Mouse (Mus musculus): Measurements from ENCODE around the gene Sez6l. TPM values are rescaled to one million over a fixed set of nuclear protein-coding genes. Genes with fewer than 3 reads are reported as not detected.

Sez6l gene
- polyA plus RNA-seq, 1 experiment from 2014 or later: 0.08 TPM

DNA sequence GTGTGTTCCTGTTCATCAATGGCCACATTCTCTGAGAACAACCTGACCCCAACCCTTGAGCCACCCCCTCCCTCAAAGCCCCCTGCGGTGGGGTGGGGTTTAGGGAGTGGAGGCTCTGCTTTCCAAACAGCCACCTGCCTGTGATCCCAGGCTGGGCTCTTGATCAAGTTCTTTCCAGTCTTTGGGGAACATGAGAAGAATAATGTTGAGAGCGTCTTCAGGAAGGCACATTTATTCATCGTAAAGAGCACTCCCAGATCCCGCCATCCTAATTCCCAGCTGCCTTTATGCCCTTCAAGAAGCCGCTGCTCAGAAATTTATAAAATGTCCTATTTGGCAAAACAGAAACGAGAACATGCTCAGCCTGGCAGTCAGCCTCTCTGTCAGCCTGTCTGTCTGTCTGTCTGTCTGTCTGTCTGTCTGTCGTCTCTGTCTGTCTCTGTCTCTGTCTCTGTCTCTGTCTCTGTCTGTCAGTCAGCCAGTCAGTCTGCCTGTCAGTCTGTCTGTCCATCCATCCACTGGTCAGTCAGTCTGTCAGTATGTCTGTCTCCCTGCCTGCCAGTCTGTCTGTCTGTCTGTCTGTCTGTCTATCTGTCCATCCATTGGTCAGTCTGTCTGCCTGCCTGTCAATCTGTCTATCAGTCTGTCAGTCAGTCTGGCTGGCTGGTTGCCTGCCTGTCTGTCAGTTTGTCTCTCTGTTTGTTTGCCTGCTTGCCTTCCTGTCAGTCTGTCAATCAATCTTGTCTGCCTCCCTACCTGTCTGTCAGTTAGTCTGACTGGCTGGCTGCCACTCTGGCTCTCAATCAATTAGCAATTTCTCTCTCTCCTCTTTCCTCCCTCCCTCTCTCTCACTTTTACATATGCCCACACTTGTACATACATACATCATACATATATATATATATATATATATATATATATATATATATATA lies 19.0 kb upstream of the Sez6l start:
- ATAC-seq (replicated peaks; ENCODE audit: low FRiP score) (no peak), DNase-seq (ENCODE audit: low spot score) (no peak)
- Histone ChIP-seq H3K9me3 (ENCODE audit: control insufficient read depth, low read length) (no peaks in the 10 kb centered on the region), H3K9ac (ENCODE audit: low read depth, low read length) (no peak overlapping the region), H3K27ac (ENCODE audit: low read depth, low read length) (no peak overlapping the region), H3K4me3 (ENCODE audit: low read depth, low read length) (no peak overlapping the region), H3K27me3 (replicated peaks; ENCODE audit: control insufficient read depth, insufficient read depth, low read length) (no peaks in the 10 kb centered on the region), H3K4me2 (no peak overlapping the region), H3K36me3 (ENCODE audit: control insufficient read depth, insufficient read depth, low read length) (no peaks in the 10 kb centered on the region), H3K4me1 (replicated peaks; ENCODE audit: control insufficient read depth, insufficient read depth, low read length) (no peaks in the 10 kb centered on the region)
- WGBS: 76% methylated on average over 7 of the region's 7 CpGs

DNA sequence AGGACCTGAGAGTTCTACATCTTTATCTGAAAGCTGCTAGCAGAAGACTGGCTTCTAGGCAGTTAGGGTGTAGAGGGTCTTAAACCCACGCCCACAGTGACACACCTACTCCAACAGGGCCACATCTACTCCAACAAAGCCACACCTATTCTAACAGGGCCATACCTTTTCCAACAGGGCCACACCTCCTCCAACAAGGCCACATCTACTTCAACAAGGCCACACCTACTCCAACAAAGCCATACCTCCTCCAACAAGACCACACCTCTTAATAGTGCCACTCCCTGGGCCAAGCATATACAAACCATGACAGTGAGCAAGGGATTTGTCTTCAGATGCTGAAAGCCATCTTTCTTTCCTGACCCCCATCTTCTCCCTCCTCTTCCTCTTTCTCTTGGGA lies 14.7 kb upstream of the Sez6l start:
- Histone ChIP-seq H3K4me2 (no peak overlapping the region), H3K9me3 (ENCODE audit: control insufficient read depth, low read length) (no peaks in the 10 kb centered on the region), H3K36me3 (ENCODE audit: control insufficient read depth, insufficient read depth, low read length) (no peaks in the 10 kb centered on the region), H3K9ac (ENCODE audit: low read depth, low read length) (no peak overlapping the region), H3K27me3 (replicated peaks; ENCODE audit: control insufficient read depth, insufficient read depth, low read length) (no peaks in the 10 kb centered on the region), H3K27ac (ENCODE audit: low read depth, low read length) (no peak overlapping the region), H3K4me3 (ENCODE audit: low read depth, low read length) (no peak overlapping the region), H3K4me1 (replicated peaks; ENCODE audit: control insufficient read depth, insufficient read depth, low read length) (no peaks in the 10 kb centered on the region)
- WGBS: 43% methylated on average over 1 of the region's 1 CpGs
- DNase-seq (ENCODE audit: low spot score) (no peak), ATAC-seq (replicated peaks; ENCODE audit: low FRiP score) (no peak)

DNA sequence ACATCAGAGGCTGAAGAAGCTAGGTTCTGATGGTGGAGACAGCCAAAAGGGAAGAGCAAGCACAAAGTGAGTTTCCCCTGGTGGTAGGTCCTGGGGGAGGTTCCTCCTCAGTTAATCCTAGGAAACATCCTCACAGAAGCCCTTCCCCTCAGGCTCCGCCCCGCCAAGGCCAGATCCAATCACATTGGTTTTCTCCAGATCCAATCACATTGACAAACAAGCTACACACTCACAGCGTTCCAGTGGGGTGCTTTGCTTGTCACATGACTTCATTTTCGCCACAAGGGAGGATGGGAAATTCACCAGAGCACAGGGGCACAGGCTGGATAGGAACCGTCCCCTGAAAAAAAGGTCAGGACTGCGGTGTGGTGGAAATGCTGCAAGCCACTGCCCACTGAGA lies 9.1 kb upstream of the Sez6l start:
- no peak overlapping the region for H3K4me3 ChIP-seq (ENCODE audit: low read depth, low read length)
- H3K27me3 ChIP-seq (replicated peaks; ENCODE audit: control insufficient read depth, insufficient read depth, low read length): no peaks in the 10 kb centered on the region; the same call in 1 of the 2 replicates
- H3K4me1 ChIP-seq (replicated peaks; ENCODE audit: control insufficient read depth, insufficient read depth, low read length): 0 out of 2 replicates have a peak, but pooled peaks cover 3% of the 10 kb centered on the region
- no peak overlapping the region for H3K9ac ChIP-seq (ENCODE audit: low read depth, low read length)
- H3K27ac ChIP-seq (ENCODE audit: low read depth, low read length): no peak overlapping the region
- no peaks in the 10 kb centered on the region for H3K36me3 ChIP-seq (ENCODE audit: control insufficient read depth, insufficient read depth, low read length)
- H3K9me3 ChIP-seq (ENCODE audit: control insufficient read depth, low read length): no peaks in the 10 kb centered on the region
- DNase-seq (ENCODE audit: low spot score): no peak
- no peak for ATAC-seq (replicated peaks; ENCODE audit: low FRiP score)
- H3K4me2 ChIP-seq: no peak overlapping the region
- 43% methylated on average over 6 of the region's 6 CpGs for WGBS

GRCm38 (mm10) chr5:112584155-112584769 lies 7.3 kb upstream of the Sez6l start:
- H3K27me3 ChIP-seq (replicated peaks; ENCODE audit: control insufficient read depth, insufficient read depth, low read length): no peaks in the 10 kb centered on the region; the same call in none of the 2 replicates

GRCm38 (mm10) chr5:112583304-112583703 lies 6.3 kb upstream of the Sez6l start:
- no peak overlapping the region for H3K9ac ChIP-seq (ENCODE audit: low read depth, low read length)
- H3K4me3 ChIP-seq (ENCODE audit: low read depth, low read length): no peak overlapping the region
- DNase-seq (ENCODE audit: low spot score): no peak
- 0 out of 2 replicates have a peak, but pooled peaks cover 3% of the 10 kb centered on the region for H3K4me1 ChIP-seq (replicated peaks; ENCODE audit: control insufficient read depth, insufficient read depth, low read length)
- no peak overlapping the region for H3K27ac ChIP-seq (ENCODE audit: low read depth, low read length)
- no peak for ATAC-seq (replicated peaks; ENCODE audit: low FRiP score)
- H3K36me3 ChIP-seq (ENCODE audit: control insufficient read depth, insufficient read depth, low read length): no peaks in the 10 kb centered on the region
- H3K9me3 ChIP-seq (ENCODE audit: control insufficient read depth, low read length): no peaks in the 10 kb centered on the region
- WGBS: 39% methylated on average over 9 of the region's 9 CpGs
- no peak overlapping the region for H3K4me2 ChIP-seq
- peaks cover 8% of the 10 kb centered on the region for H3K27me3 ChIP-seq (replicated peaks; ENCODE audit: control insufficient read depth, insufficient read depth, low read length)

More at GRCm38 (mm10) chr5:112584155-112584769, 7.3 kb upstream of the Sez6l start:
- Histone ChIP-seq H3K4me2 (no peak overlapping the region), H3K4me1 (replicated peaks; ENCODE audit: control insufficient read depth, insufficient read depth, low read length) (0 out of 2 replicates have a peak, but pooled peaks cover 3% of the 10 kb centered on the region), H3K9ac (ENCODE audit: low read depth, low read length) (no peak overlapping the region), H3K4me3 (ENCODE audit: low read depth, low read length) (no peak overlapping the region), H3K9me3 (ENCODE audit: control insufficient read depth, low read length) (no peaks in the 10 kb centered on the region), H3K36me3 (ENCODE audit: control insufficient read depth, insufficient read depth, low read length) (no peaks in the 10 kb centered on the region), H3K27ac (ENCODE audit: low read depth, low read length) (no peak overlapping the region)
- ATAC-seq (replicated peaks; ENCODE audit: low FRiP score) (no peak), DNase-seq (ENCODE audit: low spot score) (no peak)
- 81% methylated on average over 4 of the region's 4 CpGs for WGBS

DNA sequence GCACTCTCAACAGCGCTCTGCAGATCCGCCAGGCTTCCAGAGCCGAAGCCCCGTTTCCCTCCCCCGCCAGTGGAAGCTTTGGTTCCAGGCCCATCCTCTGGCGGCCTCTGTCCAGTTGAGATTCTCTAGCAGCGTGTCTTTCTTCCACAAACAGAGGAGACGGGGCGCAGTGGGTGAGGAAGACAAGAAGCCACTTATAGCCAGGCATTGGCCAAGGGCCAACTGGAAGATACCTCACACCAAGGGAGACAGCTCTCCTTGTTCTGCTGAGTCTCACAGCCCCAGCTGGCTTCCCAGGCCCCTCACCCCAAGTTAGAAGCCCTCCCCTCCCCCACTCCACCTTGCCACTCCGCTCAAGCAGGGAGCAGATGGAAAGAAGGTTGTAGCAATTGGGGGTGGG lies 765 bp upstream of the Sez6l start:
- H3K4me2 ChIP-seq: no peak overlapping the region

DNA sequence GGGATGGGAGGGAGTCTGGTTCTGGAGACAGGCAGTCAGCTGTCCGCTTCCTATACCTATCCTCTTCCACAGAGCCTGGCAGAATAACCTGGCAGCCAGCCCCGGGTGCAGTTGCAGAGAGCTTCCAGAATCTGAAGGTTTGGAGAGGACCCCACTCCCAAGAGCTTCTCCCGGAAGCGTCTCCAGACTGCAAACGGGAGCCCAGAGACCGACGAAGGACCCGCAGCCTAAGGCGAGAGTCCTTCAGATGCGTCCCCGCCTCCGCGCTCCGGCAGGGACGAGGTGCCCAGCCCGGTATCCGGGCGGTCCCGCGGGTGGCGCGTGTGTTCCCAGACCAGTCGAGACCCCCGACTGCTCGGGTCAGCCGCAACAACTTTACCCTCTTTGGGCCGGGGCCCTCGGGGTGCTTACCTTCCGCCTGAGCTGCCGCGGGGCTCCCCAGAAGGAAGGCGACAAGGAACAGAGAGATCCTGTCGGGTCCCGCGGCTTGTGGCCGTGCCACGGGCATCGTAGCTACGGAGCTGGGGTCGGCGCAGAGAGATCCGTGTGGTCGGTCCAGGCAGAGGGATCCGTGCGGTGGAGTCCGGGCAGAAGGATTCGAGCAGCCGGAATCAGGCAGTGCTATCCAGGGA lies 508 bp downstream of the Sez6l start:
- no peak for ATAC-seq (replicated peaks; ENCODE audit: low FRiP score)

More for the DNA sequence above, 765 bp upstream of the Sez6l start:
- H3K9me3 ChIP-seq (ENCODE audit: control insufficient read depth, low read length): no peaks in the 10 kb centered on the region
- DNase-seq (ENCODE audit: low spot score) (no peak), ATAC-seq (replicated peaks; ENCODE audit: low FRiP score) (no peak)
- H3K27me3 ChIP-seq (replicated peaks; ENCODE audit: control insufficient read depth, insufficient read depth, low read length): peaks cover 46% of the 10 kb centered on the region
- H3K4me1 ChIP-seq (replicated peaks; ENCODE audit: control insufficient read depth, insufficient read depth, low read length): no peaks in the 10 kb centered on the region
- no peaks in the 10 kb centered on the region for H3K36me3 ChIP-seq (ENCODE audit: control insufficient read depth, insufficient read depth, low read length)
- WGBS: 10% methylated on average over 10 of the region's 10 CpGs
- H3K27ac ChIP-seq (ENCODE audit: low read depth, low read length): no peak overlapping the region
- no peak overlapping the region for H3K4me3 ChIP-seq (ENCODE audit: low read depth, low read length)
- H3K9ac ChIP-seq (ENCODE audit: low read depth, low read length): no peak overlapping the region

GRCm38 (mm10) chr5:112575151-112575915 lies 1.7 kb downstream of the Sez6l start:
- Histone ChIP-seq H3K9me3 (ENCODE audit: control insufficient read depth, low read length) (no peaks in the 10 kb centered on the region), H3K27ac (ENCODE audit: low read depth, low read length) (no peak overlapping the region), H3K36me3 (ENCODE audit: control insufficient read depth, insufficient read depth, low read length) (no peaks in the 10 kb centered on the region), H3K9ac (ENCODE audit: low read depth, low read length) (no peak overlapping the region), H3K27me3 (replicated peaks; ENCODE audit: control insufficient read depth, insufficient read depth, low read length) (peaks cover 46% of the 10 kb centered on the region), H3K4me1 (replicated peaks; ENCODE audit: control insufficient read depth, insufficient read depth, low read length) (no peaks in the 10 kb centered on the region), H3K4me2 (no peak overlapping the region), H3K4me3 (ENCODE audit: low read depth, low read length) (no peak overlapping the region)
- peak; percentile 54 for DNase-seq (ENCODE audit: low spot score)
- ATAC-seq (replicated peaks; ENCODE audit: low FRiP score): no peak
- 9% methylated on average over 12 of the region's 12 CpGs for WGBS

More for the DNA sequence above, 508 bp downstream of the Sez6l start:
- Histone ChIP-seq H3K9me3 (ENCODE audit: control insufficient read depth, low read length) (no peaks in the 10 kb centered on the region), H3K36me3 (ENCODE audit: control insufficient read depth, insufficient read depth, low read length) (no peaks in the 10 kb centered on the region), H3K4me1 (replicated peaks; ENCODE audit: control insufficient read depth, insufficient read depth, low read length) (no peaks in the 10 kb centered on the region), H3K4me3 (ENCODE audit: low read depth, low read length) (peak overlapping the region; percentile 26), H3K4me2 (peak overlapping the region; percentile 55), H3K9ac (ENCODE audit: low read depth, low read length) (no peak overlapping the region), H3K27me3 (replicated peaks; ENCODE audit: control insufficient read depth, insufficient read depth, low read length) (peaks cover 46% of the 10 kb centered on the region), H3K27ac (ENCODE audit: low read depth, low read length) (no peak overlapping the region)
- 3% methylated on average over 48 of the region's 48 CpGs for WGBS
- DNase-seq (ENCODE audit: low spot score): no peak

Data from liver, embryonic 11.5 days (tissue).